In genomic region chr1:21883747-21884146, GRCm38 (mm10) we compare ENCODE assay signal across 23 mouse cellular contexts.
"Had no signal": no experiment of that assay in that cellular context is flagged by ENCODE, and none has a peak within 500 bp of the region (broad histone marks: within the 10 kb centered on the region; RNA-seq: fewer than 3 reads in every experiment).

No protein-coding gene starts in this region.

- DNase-seq: gastrocnemius, adult 2 months; gastrocnemius, postnatal 10 days; gastrocnemius, postnatal 25 days; heart, adult 18-20 months; heart, postnatal 10 days; heart, postnatal 36 days; kidney, adult 11 months; kidney, adult 9 months; kidney, postnatal 14 days; kidney, postnatal 36 days; layer of hippocampus, adult 9-11 months; layer of hippocampus, postnatal 36 days; left cerebral cortex, postnatal 4 days had no signal

- ATAC-seq: hindbrain, postnatal 0 days; intestine, embryonic 16.5 days; liver, embryonic 12.5 days had no signal

- H3K36me3 ChIP-seq: heart, embryonic 10.5 days; heart, embryonic 12.5 days; hindbrain, embryonic 13.5 days; hindbrain, embryonic 15.5 days; limb, embryonic 13.5 days; limb, embryonic 15.5 days; liver, embryonic 12.5 days had no signal

- H3K9me3 ChIP-seq: heart, embryonic 10.5 days; heart, embryonic 12.5 days; hindbrain, embryonic 13.5 days; hindbrain, embryonic 15.5 days; limb, embryonic 13.5 days; limb, embryonic 15.5 days; liver, embryonic 12.5 days had no signal

- H3K4me3 ChIP-seq: gastrocnemius, adult 2 months; heart, embryonic 10.5 days; heart, embryonic 12.5 days; hindbrain, embryonic 13.5 days; hindbrain, embryonic 15.5 days; limb, embryonic 13.5 days; limb, embryonic 15.5 days; liver, embryonic 12.5 days had no signal

- H3K4me1 ChIP-seq: hindbrain, embryonic 13.5 days; hindbrain, embryonic 15.5 days; limb, embryonic 13.5 days; limb, embryonic 15.5 days; liver, embryonic 12.5 days had no signal

- H3K4me2 ChIP-seq: heart, embryonic 12.5 days; hindbrain, embryonic 13.5 days; hindbrain, embryonic 15.5 days; limb, embryonic 13.5 days; limb, embryonic 15.5 days; liver, embryonic 12.5 days had no signal

- H3K9ac ChIP-seq: heart, embryonic 12.5 days; hindbrain, embryonic 13.5 days; hindbrain, embryonic 15.5 days; limb, embryonic 13.5 days; limb, embryonic 15.5 days; liver, embryonic 12.5 days; liver, embryonic 14.5 days had no signal

- H3K27ac ChIP-seq: gastrocnemius, adult 2 months; heart, embryonic 10.5 days; hindbrain, embryonic 13.5 days; hindbrain, embryonic 15.5 days; hindbrain, postnatal 0 days; limb, embryonic 13.5 days; limb, embryonic 15.5 days; liver, embryonic 12.5 days; liver, embryonic 14.5 days had no signal

- H3K27me3 ChIP-seq: heart, embryonic 12.5 days; hindbrain, embryonic 13.5 days; hindbrain, embryonic 15.5 days; limb, embryonic 13.5 days; limb, embryonic 15.5 days; liver, embryonic 12.5 days had no signal
